Mouse (Mus musculus): ENCODE measurements around the gene Vps50. TPM values are rescaled to one million over a fixed set of nuclear protein-coding genes. Genes with fewer than 3 reads are reported as not detected.
A peak's percentile ranks its signal among the peaks of the same experiment; 100 is the strongest.
"Not testable (repeated sequence)": the region's sequence is repeated elsewhere in the genome, so short reads cannot be mapped to it uniquely, and the experiment has no call there.

Gene Vps50
- total RNA-seq (2021): 10 to 100 TPM; 19.5 to 20.8 TPM
- long read RNA-seq, experiment 1, transcript Vps50-201 (28 exons, 3,788 nt): major isoform, 25 of 32 reads
- long read RNA-seq, experiment 1, partial matches to known transcripts: 1 of 32 reads
- long read RNA-seq, experiment 1, other reads (novel, unspliced or antisense): 5 of 32 reads
- long read RNA-seq, experiment 2, transcript Vps50-201 (28 exons, 3,788 nt): major isoform, 23 of 31 reads
- long read RNA-seq, experiment 2, partial matches to known transcripts: 5 of 31 reads
- long read RNA-seq, experiment 2, other reads (novel, unspliced or antisense): 3 of 31 reads

- DNase-seq (ENCODE audit: low spot score): peak; percentile 95
Observed at GRCm38 (mm10) chr6:3498162-3498848, at the start of gene Vps50, which contains the start of gene Hepacam2. Gene Vps50 (plus strand): TSS chr6:3498382. Gene Hepacam2 (minus strand): TSS chr6:3498298.

GRCm38 (mm10) chr6:3454421-3454820, 43.8 kb upstream of the Vps50 start:
- no peak for DNase-seq (ENCODE audit: low spot score)

GRCm38 (mm10) chr6:3455944-3456536, 42.1 kb upstream of the Vps50 start:
- no peak for DNase-seq (ENCODE audit: low spot score)

- no peak for DNase-seq (ENCODE audit: low spot score)
Observed at GRCm38 (mm10) chr6:3463026-3463425, 35.2 kb upstream of the Vps50 start.

GRCm38 (mm10) chr6:3463594-3463993, 34.6 kb upstream of the Vps50 start:
- no peak for DNase-seq (ENCODE audit: low spot score)

GRCm38 (mm10) chr6:3468627-3469026, 29.6 kb upstream of the Vps50 start:
- DNase-seq (ENCODE audit: low spot score): no peak

GRCm38 (mm10) chr6:3470706-3471105, 27.5 kb upstream of the Vps50 start:
- DNase-seq (ENCODE audit: low spot score): no peak

GRCm38 (mm10) chr6:3476299-3476698, 21.9 kb upstream of the Vps50 start:
- DNase-seq (ENCODE audit: low spot score): no peak

GRCm38 (mm10) chr6:3479853-3480252, 18.3 kb upstream of the Vps50 start:
- DNase-seq (ENCODE audit: low spot score): no peak

- no peak for DNase-seq (ENCODE audit: low spot score)
Observed at GRCm38 (mm10) chr6:3481705-3482104, 16.5 kb upstream of the Vps50 start.

GRCm38 (mm10) chr6:3485133-3485532, 13.0 kb upstream of the Vps50 start:
- no peak for DNase-seq (ENCODE audit: low spot score)

GRCm38 (mm10) chr6:3487355-3487754, 10.8 kb upstream of the Vps50 start:
- DNase-seq (ENCODE audit: low spot score): no peak

GRCm38 (mm10) chr6:3494285-3494684, 3.9 kb upstream of the Vps50 start:
- DNase-seq (ENCODE audit: low spot score): no peak

GRCm38 (mm10) chr6:3496210-3496609, 2.0 kb upstream of the Vps50 start:
- DNase-seq (ENCODE audit: low spot score): peak; percentile 40

- no peak for DNase-seq (ENCODE audit: low spot score)
Observed at GRCm38 (mm10) chr6:3500286-3500685, 2.1 kb downstream of the Vps50 start.

GRCm38 (mm10) chr6:3505289-3505688, 7.1 kb downstream of the Vps50 start:
- no peak for DNase-seq (ENCODE audit: low spot score)

- DNase-seq (ENCODE audit: low spot score): no peak
Observed at GRCm38 (mm10) chr6:3507078-3507477, 8.9 kb downstream of the Vps50 start.

GRCm38 (mm10) chr6:3508151-3508550, 10.0 kb downstream of the Vps50 start:
- not testable (repeated sequence) for DNase-seq (ENCODE audit: low spot score)

GRCm38 (mm10) chr6:3509782-3510181, 11.6 kb downstream of the Vps50 start:
- peak; percentile 13 for DNase-seq (ENCODE audit: low spot score)

- DNase-seq (ENCODE audit: low spot score): no peak
Observed at GRCm38 (mm10) chr6:3511116-3511515, 12.9 kb downstream of the Vps50 start.

GRCm38 (mm10) chr6:3511612-3512011, 13.4 kb downstream of the Vps50 start:
- no peak for DNase-seq (ENCODE audit: low spot score)

- DNase-seq (ENCODE audit: low spot score): no peak
Observed at GRCm38 (mm10) chr6:3512611-3513010, 14.4 kb downstream of the Vps50 start.

- no peak for DNase-seq (ENCODE audit: low spot score)
Observed at GRCm38 (mm10) chr6:3528198-3528597, 30.0 kb downstream of the Vps50 start.

All from gastrocnemius, adult 18-20 months (tissue).